In the genomic region with DNA sequence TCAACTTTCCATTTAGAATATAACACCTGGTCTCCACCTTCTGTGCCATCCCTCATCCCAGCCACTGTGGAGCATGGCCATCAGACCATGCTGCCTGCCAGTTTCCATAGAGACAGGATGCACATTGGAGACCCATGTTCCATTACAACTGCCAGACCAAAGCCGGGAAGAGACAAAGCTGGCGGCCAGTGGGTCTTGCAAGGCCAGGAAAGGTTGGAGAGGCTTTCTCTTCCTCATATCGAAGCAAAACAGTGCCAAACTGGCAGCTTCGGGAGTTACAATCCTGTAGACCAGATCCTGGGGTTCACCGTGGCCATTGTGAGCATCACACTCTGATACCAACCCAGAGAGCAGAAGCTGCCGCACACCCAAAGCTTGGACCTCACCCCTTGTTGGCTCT, we compare ENCODE assay signal across 19 mouse cellular contexts.
A peak's percentile ranks its signal among the peaks of the same experiment; 100 is the strongest.
DNase-seq lines count a peak whose midpoint lies in the region; ATAC-seq and TF ChIP-seq lines count a peak whose summit lies in the region.
"Had no signal": no experiment of that assay in that cellular context is flagged by ENCODE, and none has a peak within 500 bp of the region (broad histone marks: within the 10 kb centered on the region; RNA-seq: fewer than 3 reads in every experiment).

No protein-coding gene starts in this region.

- H3K4me2 ChIP-seq in midbrain, postnatal 0 days (ENCODE audit: low read depth, low read length, poor library complexity, severe bottlenecking): no peak overlapping the region
- H3K4me2 ChIP-seq in midbrain, embryonic 15.5 days: no peak overlapping the region
- no peak overlapping the region for H3K4me2 ChIP-seq in hindbrain, embryonic 13.5 days
- no peak overlapping the region for H3K4me2 ChIP-seq in neural tube, embryonic 15.5 days
- H3K4me2 ChIP-seq: embryonic facial prominence, embryonic 15.5 days; heart, embryonic 12.5 days; kidney, embryonic 15.5 days had no signal

- no peaks in the 10 kb centered on the region for H3K4me1 ChIP-seq in midbrain, postnatal 0 days (ENCODE audit: insufficient read depth, low read length)
- no peaks in the 10 kb centered on the region for H3K4me1 ChIP-seq in midbrain, embryonic 15.5 days
- no peaks in the 10 kb centered on the region for H3K4me1 ChIP-seq in hindbrain, embryonic 13.5 days (replicated peaks)
- H3K4me1 ChIP-seq in neural tube, embryonic 15.5 days: no peaks in the 10 kb centered on the region
- no peaks in the 10 kb centered on the region for H3K4me1 ChIP-seq in lung, adult 2 months (ENCODE audit: control insufficient read depth, insufficient read depth, low read length)
- H3K4me1 ChIP-seq: embryonic facial prominence, embryonic 15.5 days; heart, embryonic 12.5 days; kidney, embryonic 15.5 days had no signal

- H3K27ac ChIP-seq in midbrain, postnatal 0 days (ENCODE audit: low read depth, low read length): no peak overlapping the region
- no peak overlapping the region for H3K27ac ChIP-seq in midbrain, embryonic 15.5 days
- peak overlapping the region; percentile 30; the same call in 1 of the 2 replicates for H3K27ac ChIP-seq in hindbrain, embryonic 13.5 days
- peak overlapping the region; percentile 20; the same call in 1 of the 2 replicates for H3K27ac ChIP-seq in neural tube, embryonic 15.5 days (replicated peaks)
- H3K27ac ChIP-seq: embryonic facial prominence, embryonic 15.5 days; kidney, embryonic 15.5 days had no signal

- H3K4me3 ChIP-seq in midbrain, postnatal 0 days (ENCODE audit: low read depth, low read length): no peak overlapping the region
- H3K4me3 ChIP-seq in midbrain, embryonic 15.5 days: no peak overlapping the region
- no peak overlapping the region for H3K4me3 ChIP-seq in hindbrain, embryonic 13.5 days
- H3K4me3 ChIP-seq in neural tube, embryonic 15.5 days (replicated peaks): no peak overlapping the region
- H3K4me3 ChIP-seq in lung, adult 2 months (replicated peaks; ENCODE audit: extremely low read depth, low read depth, low read length): no peak overlapping the region
- H3K4me3 ChIP-seq: embryonic facial prominence, embryonic 15.5 days; heart, embryonic 12.5 days; kidney, embryonic 15.5 days had no signal

- H3K27me3 ChIP-seq in midbrain, postnatal 0 days (ENCODE audit: insufficient read depth, low read length): no peaks in the 10 kb centered on the region
- H3K27me3 ChIP-seq in midbrain, embryonic 15.5 days (replicated peaks): no peaks in the 10 kb centered on the region
- no peaks in the 10 kb centered on the region for H3K27me3 ChIP-seq in hindbrain, embryonic 13.5 days
- H3K27me3 ChIP-seq in neural tube, embryonic 15.5 days (replicated peaks): no peaks in the 10 kb centered on the region
- H3K27me3 ChIP-seq: embryonic facial prominence, embryonic 15.5 days; heart, embryonic 12.5 days; kidney, embryonic 15.5 days had no signal

- ATAC-seq in midbrain, postnatal 0 days (ENCODE audit: low FRiP score): no peak; the same call in 1 of the 2 replicates
- ATAC-seq in midbrain, embryonic 15.5 days (replicated peaks): no peak
- no peak for ATAC-seq in hindbrain, embryonic 13.5 days (ENCODE audit: low FRiP score)
- ATAC-seq in neural tube, embryonic 15.5 days (ENCODE audit: low FRiP score): peak; percentile 70
- ATAC-seq: intestine, embryonic 16.5 days; liver, postnatal 0 days had no signal

- DNase-seq in midbrain, postnatal 0 days (ENCODE audit: low spot score): peak; percentile 59
- DNase-seq in cerebellum, adult 8-10 months: peak; percentile 57
- DNase-seq in urinary bladder, postnatal 14 days (ENCODE audit: low spot score): no peak
- no peak for DNase-seq in kidney, postnatal 4 days
- no peak for DNase-seq in lung, adult 2 months
- DNase-seq: adrenal gland, postnatal 14 days; B cell, adult 2 months; embryo, embryonic 11 days; gastrocnemius, postnatal 25 days; liver; liver, postnatal 0 days; right cerebral cortex, adult 18-20 months had no signal

- no peak for TF ChIP-seq POLR2A in lung, adult 2 months (IDR thresholded peaks at IDR 0.05; ENCODE audit: borderline replicate concordance, extremely low read depth, low read depth, low read length)

- 83% methylated on average over 6 of the region's 6 CpGs for WGBS in midbrain, postnatal 0 days
- 86% methylated on average over 6 of the region's 6 CpGs for WGBS in midbrain, embryonic 15.5 days
- 81% methylated on average over 6 of the region's 6 CpGs for WGBS in hindbrain, embryonic 13.5 days
- WGBS in neural tube, embryonic 15.5 days: 70% methylated on average over 6 of the region's 6 CpGs
- 82% methylated on average over 6 of the region's 6 CpGs for WGBS in lung, adult 2 months

- H3K9ac ChIP-seq in midbrain, postnatal 0 days (replicated peaks; ENCODE audit: low read length, poor library complexity, severe bottlenecking): no peak overlapping the region
- H3K9ac ChIP-seq in midbrain, embryonic 15.5 days: no peak overlapping the region
- H3K9ac ChIP-seq in hindbrain, embryonic 13.5 days: no peak overlapping the region
- no peak overlapping the region for H3K9ac ChIP-seq in neural tube, embryonic 15.5 days (replicated peaks)
- H3K9ac ChIP-seq: embryonic facial prominence, embryonic 15.5 days; heart, embryonic 12.5 days; kidney, embryonic 15.5 days; liver, postnatal 0 days had no signal

- TF ChIP-seq CTCF in midbrain, postnatal 0 days (IDR thresholded peaks at IDR 0.05): no peak
- no peak for TF ChIP-seq CTCF in lung, adult 2 months (IDR thresholded peaks at IDR 0.05; ENCODE audit: insufficient read depth, low read length)

- no peaks in the 10 kb centered on the region for H3K36me3 ChIP-seq in midbrain, postnatal 0 days (ENCODE audit: insufficient read depth, low read length)
- no peaks in the 10 kb centered on the region for H3K36me3 ChIP-seq in midbrain, embryonic 15.5 days (replicated peaks)
- H3K36me3 ChIP-seq in hindbrain, embryonic 13.5 days: no peaks in the 10 kb centered on the region
- H3K36me3 ChIP-seq in neural tube, embryonic 15.5 days: no peaks in the 10 kb centered on the region
- H3K36me3 ChIP-seq: embryonic facial prominence, embryonic 15.5 days; heart, embryonic 12.5 days; kidney, embryonic 15.5 days had no signal

- H3K9me3 ChIP-seq in midbrain, postnatal 0 days (ENCODE audit: low read length): no peaks in the 10 kb centered on the region
- no peaks in the 10 kb centered on the region for H3K9me3 ChIP-seq in midbrain, embryonic 15.5 days
- H3K9me3 ChIP-seq in hindbrain, embryonic 13.5 days: no peaks in the 10 kb centered on the region
- no peaks in the 10 kb centered on the region for H3K9me3 ChIP-seq in neural tube, embryonic 15.5 days (replicated peaks)
- H3K9me3 ChIP-seq: embryonic facial prominence, embryonic 15.5 days; heart, embryonic 12.5 days; kidney, embryonic 15.5 days had no signal

Comparison
In these comparisons a context has a peak if more than half of its experiments do, and no peak if none do; other contexts are left out.
1. DNase-seq: peak in midbrain, postnatal 0 days (single experiment) and cerebellum, adult 8-10 months (single experiment); none in urinary bladder, postnatal 14 days (single experiment), kidney, postnatal 4 days (0 of 2) and lung, adult 2 months (single experiment).
2. H3K27ac ChIP-seq: peak in hindbrain, embryonic 13.5 days (single experiment) and neural tube, embryonic 15.5 days (single experiment); none in midbrain, postnatal 0 days (single experiment) and midbrain, embryonic 15.5 days (single experiment).